Mouse (Mus musculus) c-Kit-positive CD71-positive TER-119-positive erythroid progenitor cells, embryonic 14.5 days (primary cell): Measurements from ENCODE around the gene Map2k1.
"Not testable (repeated sequence)": the region's sequence is repeated elsewhere in the genome, so short reads cannot be mapped to it uniquely, and the experiment has no call there.

Experiments used
- DNase-seq: peaks from one replicate; pipeline ENCODE4 v3.0.0-alpha.2; 2013; ENCODE audit warnings: low spot score

Map2k1 gene

GRCm38 (mm10) chr9:64202866-64203265, 50.6 kb downstream of the Map2k1 start:
- DNase-seq: no peak

GRCm38 (mm10) chr9:64202331-64202730, 51.1 kb downstream of the Map2k1 start:
- no peak for DNase-seq

GRCm38 (mm10) chr9:64199897-64200296, 53.5 kb downstream of the Map2k1 start:
- no peak for DNase-seq

- not testable (repeated sequence) for DNase-seq
These were observed 54.5 kb downstream of the Map2k1 start for GRCm38 (mm10) chr9:64198763-64199418.

GRCm38 (mm10) chr9:64198068-64198762, 55.2 kb downstream of the Map2k1 start:
- no peak for DNase-seq

- DNase-seq: no peak
These were observed 55.9 kb downstream of the Map2k1 start for GRCm38 (mm10) chr9:64197524-64197923.

- DNase-seq: no peak
These were observed 57.9 kb downstream of the Map2k1 start for GRCm38 (mm10) chr9:64195554-64195953.

- DNase-seq: no peak
These were observed 59.6 kb downstream of the Map2k1 start for GRCm38 (mm10) chr9:64193879-64194278.

- no peak for DNase-seq
These were observed 69.1 kb downstream of the Map2k1 start for GRCm38 (mm10) chr9:64184166-64184840.

GRCm38 (mm10) chr9:64183295-64183694, 70.1 kb downstream of the Map2k1 start:
- DNase-seq: not testable (repeated sequence)

GRCm38 (mm10) chr9:64178974-64179646, 74.3 kb downstream of the Map2k1 start, which contains the start of gene Snapc5:
Gene Snapc5 (plus strand): TSS chr9:64179274.
- peak; percentile 91 for DNase-seq

GRCm38 (mm10) chr9:64178610-64178973, 74.8 kb downstream of the Map2k1 start:
- no peak for DNase-seq

GRCm38 (mm10) chr9:64175378-64175777, 78.1 kb downstream of the Map2k1 start:
- no peak for DNase-seq

GRCm38 (mm10) chr9:64174766-64175165, 78.7 kb downstream of the Map2k1 start:
- DNase-seq: no peak

- DNase-seq: no peak
These were observed 79.1 kb downstream of the Map2k1 start for GRCm38 (mm10) chr9:64174341-64174740.

GRCm38 (mm10) chr9:64173666-64174220, 79.7 kb downstream of the Map2k1 start:
- DNase-seq: no peak

GRCm38 (mm10) chr9:64172816-64173665, 80.4 kb downstream of the Map2k1 start, which contains the start of the genes Zwilch and Rpl4:
Gene Zwilch (minus strand): TSS chr9:64173104.
Gene Rpl4 (plus strand): TSS chr9:64173375.
- peak; percentile 91 for DNase-seq

- DNase-seq: peak; percentile 35
These were observed 81.2 kb downstream of the Map2k1 start for GRCm38 (mm10) chr9:64172145-64172815.

GRCm38 (mm10) chr9:64169967-64170366, 83.5 kb downstream of the Map2k1 start:
- DNase-seq: not testable (repeated sequence)

- DNase-seq: no peak
These were observed 93.0 kb downstream of the Map2k1 start for GRCm38 (mm10) chr9:64160471-64160870.
